Mouse (Mus musculus): Measurements from ENCODE around the gene Dcaf6. TPM values are rescaled to one million over a fixed set of nuclear protein-coding genes. Genes with fewer than 3 reads are reported as not detected.
A peak's percentile ranks its signal among the peaks of the same experiment; 100 is the strongest.
"Not testable (repeated sequence)": the region's sequence is repeated elsewhere in the genome, so short reads cannot be mapped to it uniquely, and the experiment has no call there.

The Dcaf6 gene
- total RNA-seq, 2 experiments from 2014 or later: 5.9 to 7.8 TPM

DNA sequence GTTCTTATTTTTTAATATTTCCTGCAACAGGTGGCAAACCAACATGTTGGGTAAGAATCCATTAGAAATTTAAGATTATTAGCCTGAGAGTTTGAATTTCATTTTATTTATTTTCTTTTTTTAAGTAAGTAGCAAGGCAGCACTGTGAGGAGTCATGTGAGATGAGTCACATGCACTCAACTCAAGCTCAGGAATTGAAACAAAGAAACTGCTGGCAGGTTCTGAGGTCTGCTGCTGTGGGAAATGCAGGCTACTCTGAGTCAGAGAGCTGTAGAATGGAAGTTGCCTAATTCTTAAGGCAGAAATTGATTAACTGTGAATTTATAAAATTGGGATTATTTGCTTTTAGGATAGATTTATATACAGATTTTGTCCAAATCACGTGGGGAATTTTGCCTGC lies 27.4 kb downstream of the Dcaf6 start:
- ATAC-seq (replicated peaks; ENCODE audit: poor library complexity, severe bottlenecking): no peak

DNA sequence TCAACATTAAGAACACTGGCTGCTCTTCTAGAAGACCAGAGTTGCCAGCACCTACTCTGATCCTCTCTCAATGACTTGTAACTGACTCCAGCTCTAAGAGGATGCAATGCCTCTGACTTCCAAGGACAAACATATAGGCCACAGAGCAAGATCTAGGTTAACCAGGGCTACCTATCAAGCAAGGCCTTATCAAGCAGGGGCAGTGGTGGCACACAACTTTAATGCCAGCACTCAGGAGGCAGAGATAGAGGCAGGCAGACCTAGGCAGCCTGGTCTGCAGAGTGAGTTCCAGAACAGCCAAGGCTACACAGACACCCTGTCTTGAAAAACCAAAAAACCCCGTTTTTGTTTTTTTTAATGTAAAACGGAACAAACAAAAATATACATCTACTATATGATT lies 34.0 kb downstream of the Dcaf6 start:
- no peak for ATAC-seq (replicated peaks; ENCODE audit: poor library complexity, severe bottlenecking)

DNA sequence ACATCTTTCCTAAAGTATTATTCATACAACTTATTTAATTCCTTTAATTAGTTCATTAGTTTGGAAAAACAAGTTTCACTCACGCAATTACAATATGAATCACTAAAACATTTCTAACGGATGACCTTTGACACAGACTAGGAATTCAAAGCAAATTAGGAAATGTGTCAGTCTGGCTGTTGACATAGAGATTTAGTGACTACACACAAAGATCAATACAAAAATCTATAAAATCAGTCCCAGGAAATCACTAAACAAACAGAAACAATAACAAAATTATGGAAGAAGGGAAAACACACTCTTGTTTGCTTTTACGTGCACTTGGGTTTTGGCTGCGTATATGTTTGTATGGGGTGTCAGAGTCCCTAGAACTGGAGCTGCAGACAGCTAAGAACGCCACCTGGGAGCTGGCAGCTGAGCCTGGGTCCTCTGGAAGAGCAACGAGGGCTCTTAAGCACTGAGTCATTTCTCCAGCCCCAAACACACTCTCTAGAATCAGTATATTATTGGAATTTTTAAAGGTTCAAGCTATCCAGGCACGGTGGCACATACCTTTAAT lies 38.8 kb downstream of the Dcaf6 start:
- no peak for ATAC-seq (replicated peaks; ENCODE audit: poor library complexity, severe bottlenecking)

DNA sequence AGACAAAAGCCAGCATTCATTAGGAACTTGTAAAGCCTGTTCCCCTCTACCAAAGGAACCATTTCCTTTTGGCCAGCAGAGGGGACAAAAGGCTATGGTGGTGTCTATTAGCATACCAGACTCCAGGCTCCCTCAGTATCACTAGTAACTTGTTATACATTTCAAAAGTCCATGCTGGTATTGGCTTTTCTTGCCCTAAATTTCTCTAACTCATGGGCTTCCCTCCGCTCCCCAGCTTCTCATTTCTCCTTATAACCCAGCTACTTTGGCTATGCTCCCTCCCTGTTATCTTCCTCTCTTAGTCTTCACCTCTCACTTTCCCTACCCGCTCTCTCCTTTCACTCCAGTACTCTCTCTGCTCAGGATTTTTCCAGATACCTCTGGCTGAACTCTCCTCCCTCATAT lies 63.9 kb downstream of the Dcaf6 start:
- ATAC-seq (replicated peaks; ENCODE audit: poor library complexity, severe bottlenecking): no peak

DNA sequence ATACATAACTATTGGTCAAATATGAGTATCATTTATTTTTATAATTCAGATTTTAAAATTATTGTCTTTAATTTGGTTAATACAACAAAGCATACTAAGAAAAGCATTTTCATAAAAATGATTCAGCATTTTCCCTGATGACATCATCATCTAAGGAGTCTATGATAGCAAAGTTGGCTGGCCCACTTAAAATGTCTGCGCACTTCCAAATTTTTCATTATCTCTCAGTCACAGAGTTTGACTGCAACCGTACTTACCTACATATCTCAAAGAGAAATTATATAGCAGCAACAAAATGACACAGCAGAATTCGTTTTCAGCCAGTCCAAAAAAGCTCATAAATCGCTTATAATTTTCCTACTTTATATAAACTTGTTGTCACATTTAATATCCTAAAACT lies 64.3 kb downstream of the Dcaf6 start:
- no peak for ATAC-seq (replicated peaks; ENCODE audit: poor library complexity, severe bottlenecking)

DNA sequence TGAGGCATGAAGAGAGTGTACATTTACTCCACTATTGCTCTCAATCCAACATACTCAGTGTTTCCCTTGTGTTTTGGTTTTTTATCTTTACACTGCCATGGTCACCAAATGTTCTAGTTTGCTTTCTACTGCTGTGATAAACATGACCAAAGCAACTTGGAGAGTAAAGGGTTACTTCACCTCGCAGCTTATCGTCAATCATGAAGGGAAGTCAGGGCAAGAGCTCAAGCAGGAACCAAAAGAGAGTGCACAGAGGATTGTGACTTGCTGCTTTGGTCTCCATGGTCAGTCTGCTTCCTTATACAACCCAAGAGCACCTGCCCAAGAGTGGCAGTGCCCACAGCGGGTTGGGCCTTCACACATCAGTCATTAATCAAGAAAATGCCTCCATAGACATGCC lies 65.4 kb downstream of the Dcaf6 start:
- peak; percentile 30; the same call in 1 of the 2 replicates for ATAC-seq (replicated peaks; ENCODE audit: poor library complexity, severe bottlenecking)

DNA sequence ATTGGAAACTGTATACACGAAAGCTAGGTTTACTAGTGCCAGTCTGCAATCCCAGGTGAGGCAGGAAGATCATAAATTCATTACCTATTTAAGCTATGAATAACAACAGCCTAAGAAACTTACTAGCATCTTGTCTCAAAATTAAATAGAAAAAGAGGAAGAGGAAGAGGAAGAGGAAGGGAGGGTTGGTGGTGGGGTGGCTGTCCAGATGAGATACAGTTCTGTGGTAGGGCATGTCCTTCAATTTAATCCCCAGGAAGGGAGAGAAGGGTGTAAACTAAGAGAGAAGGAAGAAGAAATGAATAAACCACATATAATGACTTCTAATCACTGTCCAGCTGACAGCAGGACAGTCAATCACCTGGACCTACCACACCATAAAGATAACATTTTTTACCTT lies 67.2 kb downstream of the Dcaf6 start:
- ATAC-seq (replicated peaks; ENCODE audit: poor library complexity, severe bottlenecking): peak; percentile 97

DNA sequence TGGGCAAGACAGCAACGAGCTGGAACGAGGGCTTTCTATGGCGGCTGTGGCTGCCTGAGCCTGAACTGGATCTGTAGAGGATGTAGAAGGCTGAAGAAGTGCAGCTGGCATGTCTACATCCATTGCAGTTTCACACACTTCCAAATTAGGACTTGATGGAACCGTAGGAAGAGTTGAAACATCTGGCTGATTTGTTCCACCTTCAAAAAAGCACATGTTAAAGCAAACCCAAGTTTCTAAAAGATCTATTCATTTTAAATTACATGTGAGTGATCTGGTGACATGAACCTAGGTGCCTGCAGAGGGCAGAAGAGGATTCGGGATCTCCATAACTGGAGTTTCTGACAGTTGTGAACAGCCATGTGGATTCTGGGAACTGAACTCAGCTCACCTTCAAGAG lies 71.6 kb downstream of the Dcaf6 start:
- ATAC-seq (replicated peaks; ENCODE audit: poor library complexity, severe bottlenecking): no peak

DNA sequence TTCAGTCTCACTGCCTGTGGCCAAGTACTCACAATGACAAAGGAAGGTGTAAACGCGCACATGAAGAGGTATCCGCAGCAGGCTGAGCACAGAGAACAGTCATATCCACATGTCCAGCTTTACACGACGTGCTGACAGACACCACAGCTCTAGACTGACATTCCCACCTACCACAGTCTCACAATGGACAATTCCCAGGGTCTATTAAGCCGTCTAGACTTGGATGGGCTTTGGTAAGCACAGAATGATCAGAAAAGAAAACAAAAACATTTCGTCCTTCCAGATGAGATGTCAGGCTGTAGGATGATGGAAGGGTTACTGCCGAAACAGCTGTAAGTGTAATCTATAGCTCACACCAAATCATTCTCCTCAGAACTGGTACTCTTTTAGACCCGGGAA lies 73.8 kb downstream of the Dcaf6 start:
- ATAC-seq (replicated peaks; ENCODE audit: poor library complexity, severe bottlenecking): no peak

DNA sequence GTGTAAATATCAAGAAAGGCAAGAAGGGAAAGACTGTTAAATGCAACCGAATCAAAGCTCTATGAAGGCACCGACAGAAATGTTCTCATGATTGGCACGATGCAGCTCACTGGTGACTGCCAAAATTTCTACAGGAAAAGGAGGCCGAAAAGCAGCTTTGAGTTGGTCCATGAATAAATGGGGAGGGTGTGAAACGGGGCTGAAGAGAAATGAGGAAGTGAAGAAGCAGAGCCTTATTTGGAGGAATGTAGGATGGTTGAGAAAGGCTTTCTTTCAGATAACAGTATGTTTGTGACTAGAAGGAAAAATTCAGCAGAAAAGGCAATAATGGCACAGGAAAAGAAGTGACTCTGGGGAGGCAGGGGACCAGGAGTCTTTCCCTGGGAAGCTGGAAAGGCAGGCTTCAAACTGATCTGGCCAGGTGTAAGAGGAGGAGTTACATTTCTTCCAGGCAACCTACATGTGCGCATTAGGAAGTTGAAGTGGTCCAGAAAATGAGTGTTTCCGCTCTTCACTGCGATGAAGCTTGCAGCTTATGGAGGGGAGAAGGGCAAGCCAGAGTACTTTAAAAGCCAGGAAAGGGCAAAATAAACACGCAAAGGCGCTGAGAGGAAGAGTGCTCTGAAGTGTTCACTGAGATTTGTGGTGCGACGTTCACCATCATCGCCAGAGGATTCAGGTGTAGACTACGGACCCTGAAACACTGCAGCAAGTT lies 74.3 kb downstream of the Dcaf6 start:
- ATAC-seq (replicated peaks; ENCODE audit: poor library complexity, severe bottlenecking): peak; percentile 48

DNA sequence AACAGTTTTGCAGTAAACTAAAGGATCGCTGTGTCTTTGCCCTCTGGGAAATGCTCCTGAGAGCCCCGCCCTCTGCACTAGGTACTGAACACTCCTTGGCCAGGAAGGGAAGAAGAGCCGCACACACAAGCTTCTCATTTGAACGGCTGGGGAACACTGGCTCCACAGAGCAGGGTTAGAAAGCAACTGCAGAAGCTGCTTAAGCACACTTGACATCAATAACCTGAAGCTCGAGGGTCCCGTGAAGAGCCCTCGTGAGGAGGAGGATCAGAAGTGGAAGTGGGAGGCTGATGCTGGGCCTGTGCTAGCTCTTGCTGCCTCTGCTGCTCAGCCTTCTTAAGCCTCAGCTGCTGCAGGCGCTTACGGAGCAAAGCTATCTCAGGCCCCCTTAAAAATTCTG lies 86.4 kb downstream of the Dcaf6 start:
- ATAC-seq (replicated peaks; ENCODE audit: poor library complexity, severe bottlenecking): no peak

DNA sequence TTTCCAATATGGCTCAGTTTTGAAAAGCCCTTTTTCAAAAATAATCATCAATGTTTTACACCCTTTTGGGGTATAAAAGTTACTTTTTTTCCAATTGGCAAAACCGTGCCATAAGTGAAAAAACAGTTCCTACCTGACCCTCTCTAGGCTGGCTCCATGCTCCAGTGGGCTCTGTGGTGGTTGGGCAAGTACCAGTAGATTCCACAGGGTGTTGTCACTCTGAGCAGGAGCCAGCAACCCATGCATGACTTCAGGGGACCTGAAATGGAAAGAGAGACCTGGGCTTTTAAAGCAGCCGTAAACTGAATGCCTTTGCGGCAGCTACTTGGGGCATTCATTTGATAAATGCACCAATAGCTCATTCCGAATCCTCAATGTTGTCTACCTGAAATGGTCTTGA lies 89.3 kb downstream of the Dcaf6 start:
- no peak for ATAC-seq (replicated peaks; ENCODE audit: poor library complexity, severe bottlenecking)

DNA sequence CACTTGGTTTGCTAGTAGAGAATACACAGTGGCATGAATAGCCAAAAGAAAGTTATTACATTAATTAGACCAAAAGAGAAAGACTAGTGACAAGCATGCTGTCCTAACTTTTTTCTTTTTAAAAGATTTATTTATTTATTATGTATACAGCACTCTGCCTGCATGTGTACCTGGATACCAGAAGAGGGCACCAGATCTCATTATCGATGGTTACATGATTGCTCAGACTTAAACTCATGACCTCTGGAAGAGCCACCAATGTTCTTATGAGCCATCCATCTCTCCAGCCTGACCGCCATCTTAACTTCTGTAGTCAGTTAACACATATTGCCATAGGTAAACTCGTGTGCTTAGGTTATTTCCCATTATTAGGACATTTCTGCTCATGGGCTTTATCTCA lies 95.2 kb downstream of the Dcaf6 start:
- no peak for ATAC-seq (replicated peaks; ENCODE audit: poor library complexity, severe bottlenecking)

DNA sequence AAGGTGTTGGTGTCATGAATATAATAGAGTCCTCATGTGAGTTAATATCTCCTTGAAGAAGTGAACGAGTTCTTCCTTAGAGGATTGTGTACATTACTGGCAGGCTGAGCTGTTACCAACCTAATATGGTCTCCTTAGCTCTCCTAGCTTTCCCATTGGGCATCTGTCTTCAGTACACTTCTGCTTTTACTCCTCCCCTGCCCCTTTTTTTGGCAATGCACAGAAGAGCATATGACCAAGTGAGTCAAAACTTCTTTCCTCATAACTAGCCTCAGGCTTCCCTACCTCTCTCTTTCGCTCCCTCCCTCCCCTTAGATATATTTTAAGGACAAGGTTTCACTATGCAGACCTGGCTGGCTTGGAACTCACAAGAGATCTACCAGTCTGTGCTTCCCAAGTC lies 97.0 kb downstream of the Dcaf6 start:
- ATAC-seq (replicated peaks; ENCODE audit: poor library complexity, severe bottlenecking): peak; percentile 44; the same call in 1 of the 2 replicates

DNA sequence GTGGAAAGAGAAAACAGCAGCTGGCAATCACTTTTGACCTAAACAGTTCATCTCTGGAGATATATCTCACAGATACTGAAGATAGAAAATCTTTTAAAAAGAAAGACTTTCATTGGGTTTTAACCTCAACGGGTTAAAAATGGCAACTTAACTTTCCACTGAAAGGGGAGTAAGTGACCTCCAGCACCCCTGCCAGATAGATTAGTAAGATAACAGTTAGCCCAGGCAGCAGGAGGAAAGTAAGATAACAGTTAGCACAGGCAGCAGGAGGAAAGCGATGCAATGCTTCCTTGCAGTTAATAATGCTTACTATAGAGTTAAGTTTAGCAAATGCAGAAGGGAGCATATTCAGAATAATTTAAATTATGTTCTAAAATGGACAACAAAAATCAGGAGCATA lies 103.9 kb downstream of the Dcaf6 start:
- ATAC-seq (replicated peaks; ENCODE audit: poor library complexity, severe bottlenecking): no peak

DNA sequence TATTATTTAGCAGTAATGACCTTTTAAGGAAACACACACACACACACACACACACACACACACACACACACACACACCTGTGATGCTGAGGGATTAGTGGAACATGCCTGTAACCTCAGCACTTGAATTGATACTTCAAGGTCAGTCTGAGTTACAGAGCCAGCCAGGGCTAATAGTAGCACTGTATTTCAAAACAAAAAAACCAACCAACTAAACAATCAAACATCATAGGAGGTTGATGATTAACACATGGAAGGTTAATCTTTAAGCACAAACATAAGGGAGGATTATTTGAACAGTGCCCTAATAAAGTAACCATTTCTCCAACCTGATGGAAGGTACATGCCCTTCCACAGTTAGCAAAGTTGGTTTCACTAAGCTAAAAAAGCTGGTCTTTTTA lies 111.6 kb downstream of the Dcaf6 start:
- ATAC-seq (replicated peaks; ENCODE audit: poor library complexity, severe bottlenecking): no peak

DNA sequence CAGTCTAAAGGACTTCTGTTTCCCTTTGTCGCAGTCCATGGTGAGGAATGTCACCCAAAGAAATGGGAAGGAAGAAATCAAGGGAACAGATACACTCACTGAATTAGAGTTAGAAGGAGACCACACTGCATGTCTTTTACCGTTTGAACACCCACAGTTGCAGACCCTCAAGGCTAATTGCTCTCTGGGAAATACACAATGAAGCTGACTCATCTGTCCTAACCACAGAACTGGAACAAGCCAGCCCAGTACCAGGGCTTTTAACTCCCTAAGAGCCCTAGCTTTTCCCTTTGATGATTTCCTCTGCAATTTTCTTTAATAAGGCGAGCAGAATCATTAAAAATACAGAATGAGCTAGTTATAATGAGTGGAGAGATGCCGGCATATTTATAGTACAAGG lies 115.8 kb downstream of the Dcaf6 start:
- no peak for ATAC-seq (replicated peaks; ENCODE audit: poor library complexity, severe bottlenecking)

DNA sequence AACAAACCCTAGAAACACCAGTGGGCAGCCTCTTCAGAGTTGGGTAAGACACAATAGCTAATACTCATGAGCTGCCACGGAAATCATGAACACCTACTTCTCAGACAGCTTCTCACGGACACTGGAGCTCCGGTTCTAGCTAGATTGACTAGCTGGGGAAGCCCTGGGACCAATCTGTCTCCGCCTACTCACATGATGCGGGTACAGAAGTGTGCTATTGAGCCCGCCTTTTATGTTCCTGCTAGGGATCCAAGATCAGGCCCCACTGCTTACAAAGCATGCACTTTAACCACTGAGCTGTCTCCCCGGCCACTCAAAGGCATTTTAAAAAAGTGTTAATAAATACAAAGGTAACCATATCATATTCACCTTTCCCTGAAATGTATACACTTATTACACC lies 118.1 kb downstream of the Dcaf6 start:
- ATAC-seq (replicated peaks; ENCODE audit: poor library complexity, severe bottlenecking): no peak

DNA sequence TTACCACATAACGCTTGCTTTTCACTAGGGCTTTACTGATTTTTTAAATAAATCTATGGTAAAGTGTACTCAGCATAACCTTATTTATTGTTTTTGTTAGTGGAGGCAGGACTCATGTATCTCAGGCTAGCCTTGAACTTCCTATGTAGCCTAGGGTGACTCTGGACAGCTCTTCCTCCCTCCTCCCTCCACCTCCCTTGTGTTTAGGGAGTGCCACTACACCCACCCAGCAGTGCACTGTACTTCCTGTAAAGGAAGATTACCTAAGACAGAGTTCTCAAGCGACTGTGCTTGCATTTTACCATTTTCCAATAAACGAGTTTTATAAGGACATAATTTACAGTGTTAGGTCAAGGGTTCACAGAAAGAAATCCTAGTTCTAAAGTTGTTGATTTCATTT lies 127.5 kb downstream of the Dcaf6 start:
- peak; percentile 69 for ATAC-seq (replicated peaks; ENCODE audit: poor library complexity, severe bottlenecking)

DNA sequence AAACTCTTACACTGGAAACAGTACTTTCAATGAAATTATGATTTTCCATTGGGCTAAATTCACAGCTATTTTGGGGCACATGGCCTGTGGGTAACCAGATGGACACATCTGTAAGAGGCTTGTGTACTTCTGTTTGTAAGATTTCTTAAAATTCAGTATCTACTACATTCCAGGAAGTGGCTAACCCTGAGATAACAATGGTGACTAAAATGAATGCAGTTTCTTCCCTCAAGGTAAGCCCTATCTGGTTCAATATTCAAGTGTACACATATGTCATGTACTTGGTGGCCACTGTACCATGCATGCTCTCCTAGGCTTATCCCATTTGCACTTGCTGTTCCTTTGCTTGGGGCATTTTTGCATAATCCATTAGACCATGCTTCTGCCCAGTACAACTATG lies 129.4 kb downstream of the Dcaf6 start:
- no peak for ATAC-seq (replicated peaks; ENCODE audit: poor library complexity, severe bottlenecking)

DNA sequence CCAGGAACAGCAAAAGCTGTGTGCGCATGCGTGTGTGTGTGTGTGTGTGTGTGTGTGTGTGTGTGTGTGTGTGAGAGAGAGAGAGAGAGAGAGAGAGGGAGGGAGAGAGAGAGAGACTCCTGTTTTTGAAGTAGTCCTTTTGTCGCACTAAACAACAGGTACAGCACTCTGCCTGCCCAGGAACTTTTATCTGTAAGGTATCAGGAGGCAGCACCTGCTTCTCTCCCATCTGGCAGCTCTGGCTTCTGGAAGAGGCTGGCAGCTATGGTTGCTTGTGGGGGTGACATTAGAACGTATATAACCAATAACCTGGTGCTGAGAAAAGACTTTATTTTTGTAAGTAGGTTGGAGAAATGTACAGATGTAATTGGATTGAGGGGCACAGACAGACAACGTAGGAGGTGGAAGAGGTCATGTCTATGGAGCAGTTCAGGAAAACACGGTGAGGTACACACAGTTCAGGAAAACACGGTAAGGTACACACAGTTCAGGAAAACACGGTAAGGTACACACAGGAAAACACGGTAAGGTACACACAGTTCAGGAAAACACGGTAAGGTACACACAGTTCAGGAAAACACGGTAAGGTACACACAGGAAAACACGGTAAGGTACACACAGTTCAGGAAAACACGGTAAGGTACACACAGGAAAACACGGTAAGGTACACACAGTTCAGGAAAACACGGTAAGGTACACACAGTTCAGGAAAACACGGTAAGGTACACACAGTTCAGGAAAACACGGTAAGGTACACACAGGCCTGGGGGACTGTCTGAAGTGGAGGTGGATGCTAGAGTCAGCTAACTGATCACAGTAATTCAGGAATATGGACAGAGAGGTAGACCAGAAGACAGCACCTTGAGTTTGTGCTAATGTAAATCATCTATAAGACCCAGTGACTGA lies 131.6 kb downstream of the Dcaf6 start:
- not testable (repeated sequence) for ATAC-seq (replicated peaks; ENCODE audit: poor library complexity, severe bottlenecking)

All from granulocyte monocyte progenitor cell, adult 5-6 weeks (primary cell).